Mouse (Mus musculus) lung, postnatal 14 days (tissue): Measurements from ENCODE around the gene Plekho1.

Experiments
- DNase-seq: peaks from one replicate; pipeline ENCODE4 v3.0.0; 2021

The Plekho1 gene

DNA sequence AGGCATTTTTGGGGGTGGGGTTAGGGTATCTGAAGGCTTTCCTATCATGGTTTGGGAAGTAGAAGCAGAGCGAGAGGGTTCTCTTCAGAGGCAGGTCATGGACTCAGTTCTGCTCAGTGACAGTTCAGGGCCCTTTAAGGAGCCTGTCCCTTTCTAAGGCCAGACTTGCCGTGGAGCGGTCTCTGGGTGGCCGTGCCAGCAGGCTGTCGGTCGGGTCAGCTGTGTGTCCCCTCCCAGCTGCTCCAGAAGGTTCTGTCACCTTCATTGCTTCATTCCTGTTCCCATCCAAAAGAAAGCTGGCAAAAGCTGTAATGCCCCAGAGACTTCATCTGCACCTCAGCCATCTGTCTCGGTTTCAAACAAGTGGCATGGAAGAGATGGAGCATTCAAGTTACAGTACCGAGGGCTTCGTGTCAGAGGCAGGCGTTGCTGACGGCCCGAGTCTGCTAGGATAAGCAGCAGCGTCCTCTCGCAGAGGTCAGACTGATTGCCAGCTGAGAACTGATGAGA is 50.0 kb downstream of the Plekho1 start:
- DNase-seq = peak; percentile 40

GRCm38 (mm10) chr3:95944742-95945141 is 51.1 kb downstream of the Plekho1 start:
- no peak for DNase-seq

GRCm38 (mm10) chr3:95943226-95943625 is 52.6 kb downstream of the Plekho1 start:
- no peak for DNase-seq

DNA sequence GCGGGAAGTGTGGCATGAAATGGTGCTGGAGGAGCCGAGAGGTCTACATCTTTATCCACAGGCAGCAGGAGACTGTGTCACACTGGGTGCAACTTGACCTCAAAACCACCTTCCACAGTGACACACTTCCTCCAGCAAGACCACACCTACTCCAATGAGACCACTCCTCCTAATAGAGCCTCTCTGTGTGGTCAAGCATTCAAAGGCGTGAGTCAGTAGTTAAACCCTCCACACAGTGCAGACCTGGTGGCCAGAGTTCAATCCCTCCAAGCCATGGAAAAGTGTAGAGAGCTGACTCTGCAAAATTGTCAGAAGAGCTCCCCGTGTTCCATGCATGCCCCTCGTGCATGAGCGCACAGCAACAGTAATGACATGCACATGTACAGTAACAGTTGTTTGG is 53.1 kb downstream of the Plekho1 start:
- DNase-seq = no peak

DNA sequence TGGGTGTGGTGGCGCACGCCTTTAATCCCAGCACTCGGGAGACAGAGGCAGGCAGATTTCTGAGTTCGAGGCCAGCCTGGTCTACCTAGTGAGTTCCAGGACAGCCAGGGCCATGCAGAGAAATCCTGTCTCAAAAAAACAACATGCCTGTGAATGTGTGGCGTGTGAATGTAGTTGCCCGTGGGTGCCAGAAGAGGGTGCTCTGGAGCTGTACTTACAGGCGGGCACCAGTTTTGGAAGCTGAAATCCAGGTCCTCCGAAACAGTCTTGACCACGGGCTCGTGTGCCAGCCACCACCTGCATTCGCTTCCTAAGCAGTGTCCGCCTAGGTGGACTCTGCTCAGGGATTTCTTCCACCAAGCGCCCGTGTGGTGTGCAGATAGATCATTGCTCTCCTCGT is 57.0 kb downstream of the Plekho1 start:
- DNase-seq = peak; percentile 26
